Mouse (Mus musculus) adrenal gland, postnatal 36 days (tissue): ENCODE data around the gene Cops7a. TPM values are rescaled to one million over a fixed set of nuclear protein-coding genes. Genes with fewer than 3 reads are reported as not detected.

Experiments
- DNase-seq, 2 experiments: peaks; one replicate each; pipeline ENCODE4 v3.0.0; 2021; ENCODE audit warnings: mixed read lengths in 1 of 2
- total RNA-seq, 2 experiments: library from RNA; stranded (reverse); gene quantifications; 2 replicates each; pipeline ENCODE4 v1.2.3; 2021

Gene Cops7a
- total RNA-seq, 2 experiments from 2014 or later: 121 to 176 TPM

DNA sequence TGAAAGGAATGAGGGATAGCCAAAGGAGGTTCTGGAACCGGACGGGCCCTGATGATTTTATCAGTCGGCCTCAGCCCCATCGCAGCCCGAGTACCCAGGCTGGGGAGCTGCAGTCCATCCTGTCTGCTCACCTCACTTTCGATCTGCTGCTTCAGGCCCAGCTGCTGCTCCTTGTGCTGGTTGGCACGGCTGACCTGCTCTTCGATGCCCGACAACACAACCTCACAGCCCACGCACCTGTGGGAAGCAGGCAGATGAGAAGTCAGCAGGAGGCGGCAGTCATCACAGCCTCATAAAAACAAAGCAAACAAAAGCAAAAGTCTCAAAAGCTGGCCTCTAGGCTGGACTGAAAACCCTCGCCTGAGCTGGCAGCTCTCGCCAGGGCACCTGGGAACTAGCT, 5.4 kb downstream of the Cops7a start:
- DNase-seq: no peak

DNA sequence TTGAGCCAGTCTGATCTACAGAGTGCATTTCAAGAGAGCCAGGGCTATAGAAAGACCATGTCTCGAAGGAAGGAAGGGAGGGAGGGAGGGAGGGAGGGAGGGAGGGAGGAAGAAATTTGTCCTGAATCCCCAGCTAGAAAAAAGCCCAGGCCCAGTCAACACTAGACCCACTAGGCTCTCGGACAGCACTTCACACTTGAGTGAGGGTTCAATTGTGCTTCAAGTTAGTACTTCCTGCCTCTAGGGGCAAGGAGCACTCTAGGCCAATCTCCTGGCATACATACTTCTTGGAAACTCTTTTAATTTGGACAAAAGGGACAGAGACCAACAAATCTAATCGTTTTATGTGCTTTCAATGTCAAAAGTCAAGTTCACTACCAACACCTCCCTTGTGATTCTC, 7.2 kb downstream of the Cops7a start:
- no peak for DNase-seq

DNA sequence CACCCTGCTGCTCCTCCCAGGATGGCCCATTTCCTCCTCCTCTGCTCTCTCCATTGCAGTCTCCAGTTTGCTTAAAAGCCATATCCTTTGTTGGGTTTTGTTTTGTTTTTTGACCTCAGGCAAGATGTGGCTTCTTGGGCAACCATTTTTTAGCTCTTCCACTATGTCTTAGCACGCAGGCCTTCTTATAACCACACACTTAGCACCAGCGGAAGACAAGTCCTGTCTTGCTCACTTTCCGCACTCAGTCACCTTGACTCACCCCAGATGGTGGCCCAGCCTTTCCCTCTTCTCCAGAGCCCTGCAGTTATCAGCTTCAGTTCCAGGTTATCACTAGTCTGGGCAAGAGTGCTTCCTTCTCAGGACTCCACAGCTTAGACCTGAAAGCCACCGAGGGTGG, 10.1 kb downstream of the Cops7a start:
- no peak for DNase-seq

DNA sequence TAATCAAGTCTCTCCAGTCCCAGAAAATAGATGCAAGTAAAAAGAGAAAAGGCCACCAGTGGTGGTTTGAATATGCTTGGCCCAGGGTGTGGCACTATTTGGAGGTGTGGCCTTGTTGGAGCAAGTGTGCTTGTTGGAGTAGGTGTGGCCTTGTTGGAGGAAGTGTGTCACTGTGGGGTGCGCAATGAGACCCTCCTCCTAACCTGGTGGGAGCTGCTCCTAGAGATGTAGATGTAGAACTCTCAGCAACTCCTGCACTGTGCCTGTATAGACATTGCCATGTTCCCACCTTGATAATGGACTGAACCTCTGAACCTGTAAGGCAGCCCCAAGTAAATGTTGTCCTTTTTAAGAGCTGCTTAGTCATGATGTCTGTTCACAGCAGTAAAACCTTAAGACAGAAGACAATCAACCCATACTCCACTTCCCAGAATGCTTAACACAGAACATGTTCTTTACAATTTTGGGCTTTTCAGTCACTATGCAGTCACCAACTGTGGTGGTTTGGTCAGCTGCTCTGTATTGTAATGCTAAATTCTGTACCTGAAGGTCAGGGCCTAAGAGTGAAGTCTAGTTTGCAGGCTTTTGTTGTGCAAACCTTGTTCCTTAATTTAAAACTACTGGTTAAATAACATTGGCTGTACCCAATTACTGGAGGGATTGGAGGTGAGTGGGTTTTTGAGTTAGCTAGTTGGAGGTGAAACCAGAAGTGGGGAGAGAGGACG, 11.2 kb downstream of the Cops7a start:
- no peak for DNase-seq

DNA sequence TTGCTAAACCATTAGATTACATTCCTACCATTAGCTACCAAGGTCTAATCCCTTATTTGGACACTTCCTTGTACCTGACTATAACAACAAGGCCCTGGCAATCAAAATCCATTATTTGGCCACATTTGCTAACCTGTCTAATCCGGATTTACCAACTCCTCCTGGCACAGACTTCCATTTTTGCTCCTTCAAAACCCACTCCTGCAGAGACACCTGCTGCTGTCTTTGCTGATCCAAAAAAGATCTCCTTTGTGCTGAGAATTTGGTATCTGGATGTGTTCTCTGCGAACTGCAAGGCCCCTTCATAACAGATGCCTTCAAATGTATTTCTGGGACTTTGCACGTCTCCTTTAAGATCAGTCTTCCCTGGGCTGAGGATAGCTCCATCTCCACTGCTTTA, 21.8 kb downstream of the Cops7a start:
- DNase-seq: no peak

DNA sequence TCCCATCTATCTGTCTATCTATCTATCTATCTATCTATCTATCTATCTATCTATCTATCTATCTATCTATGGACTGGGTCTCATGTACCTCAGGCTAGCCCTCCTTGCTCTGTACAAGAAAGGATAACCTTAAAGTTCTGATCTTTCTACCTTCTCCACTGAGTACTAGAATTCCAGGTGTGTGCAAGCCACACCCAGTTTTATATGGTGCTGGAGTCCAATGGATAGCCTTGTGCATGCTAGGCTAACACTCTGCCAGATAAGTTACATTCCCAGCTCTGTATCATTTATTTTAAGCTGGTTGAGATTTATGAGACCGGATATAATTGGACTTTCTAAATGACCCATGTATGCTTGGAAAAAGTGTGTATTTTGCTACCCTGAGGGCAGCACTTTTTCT, 23.7 kb downstream of the Cops7a start:
- DNase-seq: no peak

DNA sequence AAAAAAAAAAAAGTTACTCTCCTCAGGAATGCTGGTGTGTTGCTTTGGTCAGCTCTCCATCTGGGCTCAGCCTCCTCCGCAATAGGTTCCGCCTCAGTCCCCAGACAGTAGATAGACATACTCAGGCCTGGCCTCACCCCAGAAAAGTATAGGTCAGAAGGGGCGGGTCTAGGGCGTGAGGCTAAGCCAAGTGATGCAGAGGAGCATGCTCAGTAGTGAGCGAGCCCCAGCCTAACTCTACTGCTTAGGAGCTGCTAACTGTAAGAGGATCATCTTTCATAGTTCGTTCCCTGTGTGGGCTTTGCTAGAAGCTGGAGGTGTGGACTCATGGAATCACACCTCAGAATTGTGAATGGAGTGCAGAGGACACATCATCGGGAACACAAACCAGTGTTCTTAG, 26.8 kb downstream of the Cops7a start:
- DNase-seq: no peak

DNA sequence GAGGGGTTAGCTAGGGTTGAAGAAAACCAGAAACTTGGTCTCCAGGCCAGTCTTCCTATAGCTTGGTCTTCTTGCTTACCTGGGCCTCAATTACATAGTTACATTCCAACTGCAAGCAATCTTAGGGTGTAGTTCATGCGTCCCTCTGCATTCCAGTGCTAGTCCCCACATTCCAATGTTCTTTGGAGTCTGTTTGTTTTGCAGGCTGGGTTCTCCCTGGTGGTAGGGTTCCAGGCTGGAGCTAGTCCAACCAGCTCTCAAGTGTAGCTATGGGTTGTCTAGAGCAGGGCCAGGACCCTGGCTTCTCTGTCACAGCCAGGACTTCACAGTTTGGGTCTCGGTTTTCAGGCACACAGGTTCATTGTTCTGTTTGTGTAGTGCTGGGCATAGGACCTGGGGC, 27.8 kb downstream of the Cops7a start:
- no peak for DNase-seq

DNA sequence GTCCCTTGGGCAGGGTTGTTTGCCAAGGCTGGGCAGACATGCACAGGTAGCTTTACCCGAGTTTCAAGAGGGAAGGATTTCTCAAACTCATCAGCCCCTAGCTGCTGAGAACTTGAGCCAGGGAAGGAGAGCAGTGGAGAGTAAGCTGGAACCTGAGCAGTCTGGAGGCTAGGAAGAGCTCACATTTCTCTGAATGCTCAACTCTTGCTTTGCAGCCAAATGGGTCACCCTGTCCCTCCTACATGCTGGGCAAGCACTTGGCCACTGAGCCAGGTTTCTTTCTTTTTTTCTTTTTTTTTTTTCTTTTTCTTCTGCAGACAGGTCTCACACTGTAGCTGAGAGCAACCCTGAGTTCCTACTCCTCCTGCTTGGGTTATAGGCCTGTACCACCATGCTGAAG, 28.7 kb downstream of the Cops7a start:
- DNase-seq: no peak

DNA sequence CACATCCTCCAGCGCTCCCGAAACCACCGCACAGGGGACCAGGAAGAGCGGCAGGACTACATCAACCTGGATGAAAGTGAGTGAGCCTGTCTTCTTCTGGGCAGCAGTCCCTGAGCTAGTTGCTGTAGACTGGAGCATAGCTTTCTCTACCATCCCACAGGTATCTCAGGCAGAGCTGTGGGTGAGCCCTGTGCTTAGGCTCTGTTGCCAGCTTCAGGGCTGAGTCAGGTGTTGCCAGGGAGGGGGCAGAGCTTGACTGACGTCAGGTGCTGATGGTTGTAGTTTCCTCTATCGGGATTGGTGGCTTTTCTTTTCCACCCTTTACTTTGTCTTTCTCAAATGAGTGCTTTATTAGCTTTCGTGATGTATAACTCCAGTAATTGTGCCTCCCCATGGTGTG, 30.7 kb downstream of the Cops7a start:
- DNase-seq: no peak

DNA sequence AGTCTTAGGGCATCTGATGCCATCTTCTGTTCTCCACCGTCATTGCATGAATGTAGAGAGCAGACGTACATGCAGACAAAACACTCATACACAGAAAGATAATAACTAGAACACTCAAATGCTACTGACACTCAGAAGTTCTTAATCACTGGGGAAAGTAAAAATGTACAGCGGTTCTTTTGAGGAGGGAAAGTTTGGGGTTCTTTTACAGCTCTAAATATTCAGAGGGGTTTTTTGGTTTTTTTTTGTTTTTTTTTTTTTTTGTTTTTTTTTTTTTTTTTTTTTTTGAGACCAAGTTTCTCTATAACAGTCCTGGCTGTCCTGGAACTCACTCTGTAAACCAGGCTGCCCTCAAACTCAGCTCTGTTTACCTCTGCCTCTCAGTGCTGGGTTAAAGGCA, 32.2 kb downstream of the Cops7a start:
- no peak for DNase-seq

DNA sequence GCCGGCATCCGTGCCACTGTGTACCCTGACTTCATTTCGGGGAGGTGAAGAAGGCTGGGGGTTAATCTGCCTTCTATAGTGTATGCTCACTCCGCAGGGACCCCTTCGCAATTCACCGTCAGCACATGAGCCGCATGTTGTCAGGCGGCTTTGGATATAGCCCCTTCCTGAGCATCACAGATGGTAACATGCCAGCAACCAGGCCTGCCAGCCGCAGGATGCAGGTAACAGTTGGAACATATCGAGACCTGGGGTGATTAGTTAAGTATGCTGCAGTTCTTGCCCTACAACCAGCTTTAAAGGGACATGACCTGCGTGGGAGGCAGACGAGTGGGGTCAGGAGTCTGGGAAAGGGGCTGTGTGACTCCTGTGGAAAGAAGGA, 33.0 kb downstream of the Cops7a start:
- DNase-seq: no peak

DNA sequence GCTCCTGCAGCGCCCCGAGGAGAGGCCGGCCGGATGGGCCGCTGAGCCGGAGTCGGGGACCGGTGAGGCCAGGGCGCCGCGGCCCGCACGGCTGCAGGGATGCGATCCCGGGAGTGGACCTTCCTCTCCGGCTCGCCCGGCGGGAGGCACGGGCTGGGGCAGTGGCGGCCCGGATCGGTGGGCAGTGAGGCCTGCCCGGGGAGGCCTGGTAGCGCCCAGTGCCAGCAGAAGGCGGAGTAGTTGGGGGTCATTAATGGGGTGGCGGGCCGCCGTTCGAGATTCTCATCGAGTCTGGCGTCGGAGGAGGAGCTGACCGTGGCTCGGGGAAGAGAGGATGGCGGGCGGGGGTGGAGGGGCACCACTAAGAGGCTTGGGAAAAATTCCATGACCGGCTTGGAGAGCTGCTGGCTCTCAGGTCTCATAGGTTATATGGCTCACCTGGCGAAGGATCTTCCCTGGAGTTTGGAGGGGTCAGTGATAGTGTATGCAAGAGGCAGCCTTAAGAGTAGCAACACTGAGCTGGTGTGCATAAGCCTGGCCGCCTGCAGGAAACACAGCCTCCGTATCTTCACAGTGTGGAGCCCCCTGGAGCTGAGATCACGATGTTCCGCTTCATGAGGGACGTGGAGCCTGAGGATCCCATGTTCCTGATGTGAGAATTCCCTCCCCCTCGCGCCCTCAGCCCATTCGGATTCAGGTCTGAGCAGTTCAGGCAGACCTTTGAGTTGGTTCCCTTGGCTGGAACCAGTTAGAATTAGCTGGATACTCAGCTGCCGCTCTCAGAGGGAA, 33.6 kb downstream of the Cops7a start:
- peak; percentile 34 to 53 for DNase-seq

DNA sequence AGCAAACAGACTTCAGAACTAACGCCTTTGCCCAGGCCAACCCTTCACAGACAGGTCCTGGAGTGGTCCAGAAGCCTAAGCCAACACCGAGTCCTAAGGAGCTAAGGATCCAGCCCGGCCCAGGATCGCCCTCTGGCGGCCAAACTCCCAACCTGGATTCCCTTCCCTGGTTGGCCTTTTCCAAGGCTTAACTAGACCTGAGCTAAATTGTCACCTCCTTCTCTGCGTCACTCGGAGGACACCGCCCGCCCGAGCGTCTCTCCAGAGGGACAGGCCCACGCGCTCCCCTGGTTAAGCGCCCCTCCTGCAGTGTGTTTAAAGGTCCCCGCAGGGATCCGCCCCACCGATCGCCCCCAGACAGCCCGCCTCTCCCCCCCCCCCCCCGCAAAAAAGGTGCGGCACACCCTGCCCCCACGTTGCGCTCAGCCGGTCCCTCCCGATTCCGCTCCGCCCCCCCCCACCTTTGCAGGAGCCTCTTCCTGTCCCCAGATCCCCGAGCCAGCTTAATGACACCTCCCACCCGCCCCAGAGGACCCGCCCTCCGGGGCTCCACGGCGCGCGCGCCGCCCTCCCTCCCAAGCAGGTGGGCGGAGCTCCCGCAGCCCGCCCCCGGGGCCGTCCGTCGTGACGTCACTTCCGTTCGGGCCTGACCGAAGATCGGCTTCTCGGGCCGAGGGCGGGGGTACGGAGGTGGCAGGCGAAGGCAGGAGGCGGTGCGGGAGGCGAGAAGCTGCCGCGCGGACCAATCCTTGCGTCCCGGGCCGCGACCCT, 34.4 kb downstream of the Cops7a start, which contains the start of gene Mlf2:
Gene Mlf2, plus strand, starts transcription at position 633 of the 771 bp plus-strand sequence.
- peak; percentile 99 for DNase-seq

DNA sequence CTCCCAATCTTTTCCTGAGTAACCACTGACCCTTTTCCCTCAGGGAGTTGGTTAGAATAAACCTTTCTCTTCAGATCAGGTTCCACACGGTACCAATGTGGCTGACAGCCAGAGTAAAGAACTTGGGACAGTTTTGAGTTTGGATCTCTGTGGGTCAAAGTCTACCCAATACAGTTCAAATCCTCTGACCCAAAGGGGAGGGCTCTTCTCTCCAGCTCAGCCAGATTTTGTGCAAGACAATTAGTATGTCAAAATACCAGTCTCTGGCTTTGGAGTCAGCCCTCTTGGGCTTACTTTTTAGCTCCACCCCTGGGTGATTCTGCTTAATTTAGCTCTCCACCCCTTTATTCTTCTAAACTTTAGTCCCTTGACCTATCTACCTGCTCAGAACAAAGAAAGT, 35.1 kb downstream of the Cops7a start:
- DNase-seq: peak in 1 of 2 experiments; percentile 46

DNA sequence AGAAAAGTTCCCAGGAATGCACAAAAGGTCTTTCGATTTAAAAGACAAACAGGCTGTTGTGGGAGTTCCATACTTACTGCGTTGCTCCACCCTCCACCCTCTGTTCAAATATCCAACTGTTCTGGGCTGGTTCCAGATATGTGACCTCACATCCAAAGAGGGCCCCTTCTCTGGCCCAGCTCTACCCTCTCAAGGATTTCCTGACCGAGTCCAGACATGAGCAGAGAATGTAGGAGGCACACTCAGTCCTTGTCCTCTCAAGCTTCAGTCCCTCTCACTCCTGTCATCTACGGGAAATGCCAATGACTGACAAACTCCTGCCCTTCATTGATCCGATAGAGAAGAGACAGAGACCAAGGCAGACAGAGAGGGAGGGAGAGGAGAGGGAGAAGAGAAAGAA, 39.4 kb downstream of the Cops7a start:
- DNase-seq: peak; percentile 55 to 71

DNA sequence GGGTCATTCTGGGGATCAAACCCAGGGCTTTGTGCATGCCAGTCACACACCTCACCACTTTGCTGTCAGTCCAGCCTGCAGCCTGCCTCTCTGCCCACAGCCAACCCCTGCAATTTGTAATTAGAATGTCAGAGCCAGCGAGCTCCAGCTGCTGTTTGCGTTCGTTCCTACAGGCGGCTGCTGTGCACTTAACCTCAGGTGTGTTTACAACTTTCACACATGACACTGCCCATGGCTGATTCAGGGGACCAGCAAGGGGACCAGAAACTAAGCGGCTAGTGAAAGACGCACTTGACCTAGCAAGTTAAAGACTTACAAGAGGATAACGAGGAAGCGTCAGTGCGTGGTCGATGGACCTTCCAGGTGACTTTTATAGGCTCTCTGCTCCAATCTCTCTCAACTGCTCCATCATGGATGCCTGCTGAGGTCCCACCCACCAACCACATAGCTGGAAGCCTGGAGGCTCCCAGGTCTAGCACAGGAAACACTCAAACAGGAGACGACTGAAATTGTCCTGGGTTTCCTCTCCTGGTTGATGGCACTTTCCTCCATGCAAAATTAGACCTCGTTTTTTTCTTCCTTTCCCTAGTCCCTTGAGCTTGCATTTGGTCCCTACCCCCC, 40.1 kb downstream of the Cops7a start:
- no peak for DNase-seq

DNA sequence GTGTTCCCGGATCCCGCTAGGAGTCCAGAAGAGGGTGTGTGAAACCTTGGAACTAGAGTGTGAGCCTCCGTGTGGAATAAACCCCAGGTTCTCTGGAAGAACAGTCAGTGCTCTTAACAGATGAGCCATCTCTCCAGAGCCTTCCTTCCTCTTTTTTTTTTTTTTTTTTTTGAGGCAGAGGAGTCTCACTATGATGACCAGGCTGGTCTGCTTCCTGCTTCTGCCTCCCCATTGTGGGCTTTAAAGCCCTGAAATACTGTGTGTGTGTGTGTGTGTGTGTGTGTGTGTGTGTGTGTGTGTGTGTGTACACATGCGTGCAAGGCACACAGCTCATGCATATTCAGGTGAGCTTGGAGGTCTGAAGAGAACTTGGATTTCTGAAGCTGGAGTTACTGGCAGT, 43.8 kb downstream of the Cops7a start:
- DNase-seq: no peak

DNA sequence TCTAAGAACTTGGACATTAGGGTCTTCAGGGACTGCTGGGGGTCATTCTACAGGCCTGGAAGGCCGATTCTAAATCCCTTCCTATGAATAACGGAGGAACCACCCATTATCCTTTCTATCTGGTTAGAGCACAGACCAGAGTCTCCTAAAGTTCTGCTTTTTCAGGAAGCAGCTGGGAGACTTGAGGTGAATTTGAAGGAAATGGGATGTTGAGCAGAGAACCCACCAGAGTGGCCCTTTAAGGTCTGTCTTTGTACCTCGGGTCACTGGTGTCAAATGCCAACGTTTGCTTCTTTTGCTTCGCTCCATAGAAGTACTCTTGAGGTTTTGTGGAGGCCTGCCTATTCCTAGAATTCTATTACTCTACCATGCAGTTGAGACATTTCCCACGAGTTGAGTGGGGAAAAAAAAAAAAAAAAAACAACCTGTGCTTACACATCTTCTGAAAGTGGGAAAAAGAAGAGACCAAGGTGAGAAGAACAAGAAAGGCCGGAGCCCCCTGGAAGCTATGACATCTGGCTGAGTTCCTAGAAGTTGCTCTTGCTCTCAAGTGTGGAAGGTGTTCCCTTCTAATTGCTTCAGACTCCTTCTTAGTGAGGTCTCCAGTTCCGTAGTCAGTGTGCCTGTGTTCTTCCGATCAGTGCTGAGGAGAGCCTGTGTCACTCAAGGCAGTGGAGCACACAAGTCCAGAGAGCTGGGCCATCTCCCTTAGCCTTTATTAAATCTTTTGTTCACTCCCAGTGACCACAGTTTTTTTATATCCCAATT, 44.8 kb downstream of the Cops7a start:
- DNase-seq: no peak

DNA sequence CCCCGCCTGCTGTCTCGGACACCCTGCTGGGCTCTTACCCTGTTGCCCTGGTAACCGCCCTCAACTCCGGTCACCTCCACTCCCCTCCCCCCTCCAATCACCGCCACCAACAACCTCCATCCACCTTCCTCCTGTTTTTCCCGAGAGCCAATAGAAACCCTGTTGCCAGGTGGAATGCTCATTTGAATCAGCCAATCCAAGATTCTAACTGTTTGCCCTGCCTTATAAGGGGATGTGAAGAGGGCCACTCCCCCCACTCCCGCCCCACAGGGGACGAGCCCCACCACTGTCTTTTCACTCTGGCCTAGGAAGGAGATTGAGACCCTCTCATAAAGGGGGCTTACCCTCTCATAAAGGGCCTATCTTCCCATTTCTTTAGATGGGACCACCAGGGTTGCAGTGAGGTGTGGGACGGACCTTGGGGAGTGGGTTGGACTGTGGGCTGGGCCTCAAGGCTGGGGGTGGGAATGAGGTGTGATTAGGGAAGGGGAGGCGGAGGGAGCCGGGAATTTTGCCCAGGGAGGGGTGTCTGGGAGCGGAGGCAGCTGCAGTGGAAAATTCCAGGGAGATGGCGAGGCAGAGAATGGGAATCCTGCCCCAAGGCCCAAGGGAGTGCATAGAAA, 45.5 kb downstream of the Cops7a start, which contains the start of gene Ptms:
Gene Ptms, minus strand, starts transcription at position 409 of the 623 bp plus-strand sequence.
- peak; percentile 95 to 97 for DNase-seq
